Mouse (Mus musculus) ES-E14 (cell line): ENCODE data around the gene Cyth3. TPM values are rescaled to one million over a fixed set of nuclear protein-coding genes. Genes with fewer than 3 reads are reported as not detected.
A peak's percentile ranks its signal among the peaks of the same experiment; 100 is the strongest.

Experiments
- DNase-seq: peaks from one replicate; pipeline ENCODE4 v3.0.0-alpha.2; 2013; ENCODE audit warnings: low read depth, low spot score
- H3K27ac ChIP-seq: 2 replicates; pipeline ENCODE4 v1.5.1; 2012; ENCODE audit warnings: low read depth, mild to moderate bottlenecking, low read length, moderate library complexity, mixed read lengths; ENCODE audit not compliant: poor library complexity, insufficient read depth, severe bottlenecking
- H3K36me3 ChIP-seq: 2 replicates; pipeline ENCODE4 v1.6.1; 2012; ENCODE audit warnings: mild to moderate bottlenecking, low read length, moderate library complexity, mixed read lengths; ENCODE audit not compliant: control insufficient read depth, poor library complexity, insufficient read depth, severe bottlenecking
- H3K4me1 ChIP-seq, 2 experiments: fragments of 150-350 bp in 1 of 2; sonication (generic) in 1 of 2; 2 replicates each; pipeline ENCODE4 v1.6.1; 2012; ENCODE audit warnings: low read length in 2 of 2, mild to moderate bottlenecking in 1 of 2, mixed read lengths in 1 of 2; ENCODE audit not compliant: control insufficient read depth in 2 of 2, insufficient read depth in 2 of 2, poor library complexity in 1 of 2
- H3K4me3 ChIP-seq, 2 experiments: fragments of 150-350 bp in 1 of 2; sonication (generic) in 1 of 2; 2 replicates each; pipeline ENCODE4 v1.5.1; 2012; ENCODE audit warnings: low read length in 2 of 2, low read depth in 1 of 2, mild to moderate bottlenecking in 1 of 2, mixed read lengths in 1 of 2; ENCODE audit not compliant: insufficient read depth in 1 of 2, poor library complexity in 1 of 2, severe bottlenecking in 1 of 2
- H3K9ac ChIP-seq: 2 replicates; pipeline ENCODE4 v1.6.1; 2012; ENCODE audit warnings: low read depth, mild to moderate bottlenecking, low read length, mixed read lengths; ENCODE audit not compliant: poor library complexity, insufficient read depth, severe bottlenecking
- H3K9me3 ChIP-seq: fragments of 150-350 bp; sonication (generic); 2 replicates; pipeline ENCODE4 v1.6.1; 2012; ENCODE audit warnings: low read depth, mild to moderate bottlenecking, low read length; ENCODE audit not compliant: control insufficient read depth, insufficient read depth
- CHD2 ChIP-seq: IDR thresholded peaks from 2 replicates; pipeline ENCODE4 v1.6.1; 2014; ENCODE audit warnings: mild to moderate bottlenecking, low read depth, low read length, inconsistent platforms
- HCFC1 ChIP-seq: IDR thresholded peaks from 2 replicates; pipeline ENCODE4 v1.6.1; 2012; ENCODE audit warnings: low read length, inconsistent platforms, borderline replicate concordance; ENCODE audit not compliant: insufficient read depth
- MAFK ChIP-seq: IDR thresholded peaks from 2 replicates; pipeline ENCODE4 v1.6.1; 2014; ENCODE audit warnings: mild to moderate bottlenecking, low read depth, low read length, inconsistent platforms; ENCODE audit not compliant: insufficient read depth
- ZC3H11A ChIP-seq: IDR thresholded peaks from 2 replicates; pipeline ENCODE4 v1.6.1; 2012; ENCODE audit warnings: low read depth, mild to moderate bottlenecking, inconsistent platforms, low read length, borderline replicate concordance
- ZNF384 ChIP-seq: IDR thresholded peaks from 2 replicates; pipeline ENCODE4 v1.6.1; 2012; ENCODE audit warnings: low read depth, low read length, inconsistent platforms
- in situ Hi-C, 2 experiments: fragments of 600-800 bp; cut with MboI; formaldehyde crosslinking; loops; one replicate each; pipeline ENCODE4 v1.15.1; 2025; ENCODE audit warnings: low sequenced_read_pairs in 2 of 2, inconsistent platforms in 1 of 2; ENCODE audit not compliant: unreplicated experiment in 2 of 2
- total RNA-seq: library from RNA; depleted of rRNA; stranded (reverse); fragments of 300-350 nt; gene quantifications from 2 replicates; pipeline ENCODE4 v1.2.3, GENCODE M21; 2012; rRNA removed

Gene Cyth3
- 8.4 and 11.0 TPM in 2 replicates for total RNA-seq

DNA sequence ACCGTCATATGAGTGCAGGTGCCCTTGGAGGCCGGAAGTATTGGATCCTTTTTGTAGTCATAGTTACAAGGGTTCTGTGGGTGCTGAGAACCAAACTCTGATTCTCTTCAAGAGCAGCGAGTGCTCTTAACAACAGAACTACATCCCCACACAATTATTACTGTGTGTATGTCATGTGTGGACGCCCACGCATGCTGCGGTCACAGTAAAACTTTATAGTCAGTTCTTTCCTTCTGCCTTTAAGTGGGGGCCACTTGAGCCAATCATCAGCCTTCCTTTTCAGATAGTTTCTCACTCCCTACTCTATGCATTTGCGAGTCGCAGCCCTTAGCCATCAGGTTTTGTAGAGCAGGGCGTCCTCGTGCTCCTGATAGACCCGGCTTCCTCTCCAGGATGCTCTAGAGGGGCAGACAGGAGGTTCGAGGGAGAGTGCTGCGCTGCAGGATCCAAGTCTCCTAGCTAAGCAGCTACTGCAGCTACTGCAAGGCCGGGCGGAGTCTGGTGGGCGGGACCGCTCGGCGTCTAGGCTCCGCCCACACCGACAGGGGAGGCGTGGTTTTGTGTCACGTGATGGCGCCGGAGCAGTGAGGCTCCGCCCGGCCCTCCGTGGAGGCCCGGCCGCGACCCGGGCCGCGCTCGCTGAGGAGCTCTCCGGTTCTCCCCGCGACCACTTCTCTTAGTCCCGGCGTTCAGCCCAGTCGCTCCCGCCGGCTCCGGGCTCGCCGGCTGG is at the start of gene Cyth3:
Gene Cyth3 (plus strand): TSS at position 555 of the 730 bp plus-strand sequence.
- H3K4me3 ChIP-seq, result peak within 1 kb of the TSS; percentile 85 to 88
- 0 out of 4 replicates have a peak, but pooled peaks cover 0 to 3% of the 10 kb centered on the region in 2 experiments for H3K4me1 ChIP-seq
- in situ Hi-C loops, result no loop called here
- H3K27ac ChIP-seq, result no peak within 1 kb of the TSS
- no peaks in the 10 kb centered on the region for H3K36me3 ChIP-seq
- TF ChIP-seq MAFK (no peak), CHD2 (no peak), HCFC1 (no peak), ZNF384 (no peak), ZC3H11A (no peak)
- no peaks in the 10 kb centered on the region for H3K9me3 ChIP-seq
- DNase-seq, result peak; percentile 82
- peak within 1 kb of the TSS; percentile 79 for H3K9ac ChIP-seq

DNA sequence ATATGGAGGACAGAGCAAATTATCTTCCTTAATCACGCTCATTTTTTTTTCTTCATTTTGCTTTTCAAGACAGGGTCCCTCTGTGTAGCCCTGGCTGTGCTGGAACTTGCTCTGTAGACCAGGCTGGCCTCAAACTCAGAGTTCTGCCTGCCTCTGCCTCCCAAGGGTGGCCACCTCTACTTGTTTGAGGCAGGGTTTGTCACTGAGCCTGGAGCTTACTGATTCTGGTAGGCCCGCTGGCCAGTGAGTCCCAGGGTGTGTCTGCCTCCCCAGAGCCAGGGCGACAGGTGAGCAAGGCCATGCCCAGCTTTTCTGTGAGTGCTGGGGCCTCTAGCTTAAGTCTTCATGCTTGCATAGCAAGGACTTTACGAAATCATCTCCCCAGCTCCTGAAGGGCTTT is 49.2 kb upstream of the Cyth3 start:
- in situ Hi-C loops, result no loop called here
- H3K9me3 ChIP-seq, result no peaks in the 10 kb centered on the region

DNA sequence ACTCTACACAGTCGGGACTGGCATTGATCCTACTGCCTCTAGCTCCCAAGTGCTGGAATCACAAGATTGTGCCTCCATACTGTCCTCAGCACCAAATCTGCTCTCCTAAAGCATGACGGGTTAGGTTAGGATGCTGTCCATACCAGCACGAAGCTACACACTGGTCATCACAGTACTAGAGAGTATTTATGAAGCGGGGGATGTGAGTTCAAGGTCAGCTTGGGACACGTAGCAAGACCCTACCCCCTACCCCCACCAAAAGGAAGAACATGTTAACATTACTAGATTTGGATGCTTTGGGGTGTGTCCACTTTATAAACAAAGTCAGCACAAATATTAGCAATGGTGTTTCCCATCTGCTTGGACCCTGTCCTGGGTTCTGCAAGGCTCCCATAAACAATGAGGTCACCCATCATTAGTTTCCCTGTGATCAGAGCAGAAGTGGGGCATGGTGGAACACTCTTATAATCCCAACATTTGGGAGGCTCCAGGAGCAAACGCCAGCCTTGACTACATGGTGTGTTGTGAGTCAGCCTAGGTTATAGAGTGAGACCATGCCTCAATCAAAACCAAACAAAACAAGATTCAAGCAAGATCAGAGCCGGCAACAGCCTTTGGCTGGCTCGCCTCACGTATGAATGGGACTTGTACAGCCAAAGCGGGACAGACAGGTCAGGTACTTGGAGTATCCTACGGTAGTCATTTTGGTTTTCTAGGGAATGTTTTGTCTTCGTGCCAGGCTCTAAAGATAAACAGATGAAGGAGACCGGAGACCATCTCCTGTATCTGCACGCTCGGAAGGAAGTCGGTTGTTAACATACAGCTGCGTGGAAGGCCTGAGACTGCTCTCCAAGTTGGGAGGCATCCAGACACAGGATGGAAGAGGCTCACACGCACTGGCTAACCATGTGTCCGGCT is 47.7 kb upstream of the Cyth3 start:
- no peak overlapping the region for H3K27ac ChIP-seq
- no peak for TF ChIP-seq ZC3H11A
- no peak for TF ChIP-seq ZNF384
- TF ChIP-seq HCFC1, result no peak
- TF ChIP-seq MAFK, result no peak
- TF ChIP-seq CHD2, result no peak
- in situ Hi-C loops, result no loop called here
- H3K36me3 ChIP-seq, result no peaks in the 10 kb centered on the region
- H3K4me1 ChIP-seq, result no peaks in the 10 kb centered on the region
- no peaks in the 10 kb centered on the region for H3K9me3 ChIP-seq
- DNase-seq, result no peak
- H3K4me3 ChIP-seq, result no peak overlapping the region
- H3K9ac ChIP-seq, result no peak overlapping the region

More for the DNA sequence above, 49.2 kb upstream of the Cyth3 start:
- no peak for DNase-seq
- H3K27ac ChIP-seq, result no peak overlapping the region
- no peaks in the 10 kb centered on the region for H3K36me3 ChIP-seq
- H3K4me3 ChIP-seq, result no peak overlapping the region
- TF ChIP-seq MAFK, result no peak
- no peak for TF ChIP-seq CHD2
- no peak for TF ChIP-seq HCFC1
- H3K9ac ChIP-seq, result no peak overlapping the region
- no peaks in the 10 kb centered on the region for H3K4me1 ChIP-seq

GRCm38 (mm10) chr5:143579537-143580203 is 42.6 kb upstream of the Cyth3 start:
- TF ChIP-seq ZC3H11A (no peak), CHD2 (no peak), ZNF384 (no peak), MAFK (no peak), HCFC1 (no peak)
- H3K27ac ChIP-seq, result no peak overlapping the region
- no peaks in the 10 kb centered on the region for H3K9me3 ChIP-seq
- no peaks in the 10 kb centered on the region for H3K4me1 ChIP-seq
- no peak for DNase-seq
- in situ Hi-C loops, result no loop called here
- no peaks in the 10 kb centered on the region for H3K36me3 ChIP-seq
- no peak overlapping the region for H3K9ac ChIP-seq
- H3K4me3 ChIP-seq, result no peak overlapping the region
